Mouse (Mus musculus): ENCODE results near the gene Pou2f2. TPM values are rescaled to one million over a fixed set of nuclear protein-coding genes. Genes with fewer than 3 reads are reported as not detected.

Pou2f2 gene
- polyA plus RNA-seq, 2 experiments: 0.55 to 1.3 TPM

DNA sequence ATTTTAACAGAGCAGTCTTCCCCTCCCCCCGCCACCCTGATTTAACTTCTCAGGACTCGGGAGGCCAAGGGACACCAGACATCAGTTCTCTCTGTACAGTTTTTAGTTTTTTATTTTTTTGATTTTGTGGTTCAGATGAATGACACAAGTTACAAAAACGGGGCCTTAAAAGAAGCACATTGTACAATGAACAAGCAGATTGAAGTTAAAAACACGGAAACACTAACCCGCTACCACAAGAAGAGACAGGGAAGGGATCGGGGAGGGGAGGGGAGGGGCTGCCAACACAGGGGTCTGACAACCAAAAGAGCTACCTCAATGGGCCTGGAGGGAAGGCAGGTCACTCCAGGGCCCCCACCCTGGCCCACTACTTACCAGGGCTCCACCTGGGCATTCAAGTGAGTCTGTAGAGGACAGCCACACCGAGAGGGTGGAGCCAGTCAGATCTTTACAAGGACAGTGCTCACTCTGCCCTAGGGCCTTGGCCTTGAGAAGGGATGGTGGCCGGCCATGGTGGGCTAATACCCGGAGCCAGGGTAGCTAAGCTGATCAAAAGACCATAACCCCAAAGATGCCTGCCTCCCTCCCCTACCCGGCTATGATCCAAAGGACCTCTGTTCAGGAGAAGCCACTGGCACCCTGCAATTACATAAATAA is 92.1 kb downstream of the Pou2f2 start:
- Histone ChIP-seq H3K4me3 (replicated peaks; ENCODE audit: low read length) (no peak overlapping the region), H3K9ac (ENCODE audit: low read depth, low read length, severe bottlenecking) (no peak overlapping the region), H3K4me2 (replicated peaks; ENCODE audit: low read depth, low read length, severe bottlenecking) (no peak overlapping the region), H3K4me1 (ENCODE audit: control insufficient read depth, insufficient read depth, low read length) (no peaks in the 10 kb centered on the region), H3K27me3 (ENCODE audit: control insufficient read depth, insufficient read depth, low read length) (no peaks in the 10 kb centered on the region), H3K27ac (replicated peaks; ENCODE audit: low read depth, low read length) (no peak overlapping the region), H3K9me3 (ENCODE audit: control insufficient read depth, low read length) (no peaks in the 10 kb centered on the region), H3K36me3 (ENCODE audit: control insufficient read depth, insufficient read depth, low read length) (peaks cover 35% of the 10 kb centered on the region)
- no peak for DNase-seq (ENCODE audit: low spot score)
- no peak for ATAC-seq (ENCODE audit: low FRiP score, low read depth)
- no peak for TF ChIP-seq POLR2A (IDR thresholded peaks at IDR 0.05; ENCODE audit: borderline replicate concordance, extremely low read depth, insufficient read depth, insufficient read length)
- 66% methylated on average over 10 of the region's 10 CpGs for WGBS

DNA sequence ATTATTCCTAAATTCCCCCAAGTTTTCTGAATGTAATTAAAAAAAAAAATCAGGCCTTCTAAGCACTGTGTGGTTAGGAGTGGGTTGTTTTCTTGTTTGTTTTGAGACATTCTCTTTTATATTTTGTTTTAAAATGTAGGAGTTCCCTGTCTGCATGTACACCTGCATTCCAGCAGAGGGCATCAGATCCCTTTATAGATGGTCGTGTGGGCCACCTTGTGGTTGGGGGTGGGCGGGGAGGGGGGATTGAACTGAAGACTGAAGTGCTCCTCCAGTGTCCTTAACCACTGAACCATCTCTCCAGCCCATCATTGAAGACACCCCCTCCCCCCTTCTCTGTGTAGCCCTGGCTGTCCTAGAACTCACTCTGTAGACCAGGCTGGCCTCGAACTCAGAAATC is 92.9 kb downstream of the Pou2f2 start:
- Histone ChIP-seq H3K27ac (replicated peaks; ENCODE audit: low read depth, low read length) (no peak overlapping the region), H3K4me3 (replicated peaks; ENCODE audit: low read length) (no peak overlapping the region), H3K9ac (ENCODE audit: low read depth, low read length, severe bottlenecking) (no peak overlapping the region), H3K4me1 (ENCODE audit: control insufficient read depth, insufficient read depth, low read length) (no peaks in the 10 kb centered on the region), H3K4me2 (replicated peaks; ENCODE audit: low read depth, low read length, severe bottlenecking) (no peak overlapping the region), H3K36me3 (ENCODE audit: control insufficient read depth, insufficient read depth, low read length) (peaks cover 42% of the 10 kb centered on the region), H3K27me3 (ENCODE audit: control insufficient read depth, insufficient read depth, low read length) (no peaks in the 10 kb centered on the region), H3K9me3 (ENCODE audit: control insufficient read depth, low read length) (no peaks in the 10 kb centered on the region)
- TF ChIP-seq POLR2A (IDR thresholded peaks at IDR 0.05; ENCODE audit: borderline replicate concordance, extremely low read depth, insufficient read depth, insufficient read length): no peak
- DNase-seq (ENCODE audit: low spot score): no peak
- ATAC-seq (ENCODE audit: low FRiP score, low read depth): no peak
- WGBS: 53% methylated on average over 3 of the region's 3 CpGs

- H3K9ac ChIP-seq (ENCODE audit: low read depth, low read length, severe bottlenecking): no peak overlapping the region
- H3K27ac ChIP-seq (replicated peaks; ENCODE audit: low read depth, low read length): no peak overlapping the region
- H3K9me3 ChIP-seq (ENCODE audit: control insufficient read depth, low read length): no peaks in the 10 kb centered on the region
- H3K27me3 ChIP-seq (ENCODE audit: control insufficient read depth, insufficient read depth, low read length): no peaks in the 10 kb centered on the region
- no peaks in the 10 kb centered on the region for H3K4me1 ChIP-seq (ENCODE audit: control insufficient read depth, insufficient read depth, low read length)
- DNase-seq (ENCODE audit: low spot score) (no peak), ATAC-seq (ENCODE audit: low FRiP score, low read depth) (no peak)
- no peak overlapping the region for H3K4me3 ChIP-seq (replicated peaks; ENCODE audit: low read length)
- H3K4me2 ChIP-seq (replicated peaks; ENCODE audit: low read depth, low read length, severe bottlenecking): no peak overlapping the region
- peaks cover 62% of the 10 kb centered on the region for H3K36me3 ChIP-seq (ENCODE audit: control insufficient read depth, insufficient read depth, low read length)
- WGBS: 88% methylated on average over 5 of the region's 5 CpGs
- no peak for TF ChIP-seq POLR2A (IDR thresholded peaks at IDR 0.05; ENCODE audit: borderline replicate concordance, extremely low read depth, insufficient read depth, insufficient read length)
These were observed 94.9 kb downstream of the Pou2f2 start for GRCm38 (mm10) chr7:25084621-25085020.

DNA sequence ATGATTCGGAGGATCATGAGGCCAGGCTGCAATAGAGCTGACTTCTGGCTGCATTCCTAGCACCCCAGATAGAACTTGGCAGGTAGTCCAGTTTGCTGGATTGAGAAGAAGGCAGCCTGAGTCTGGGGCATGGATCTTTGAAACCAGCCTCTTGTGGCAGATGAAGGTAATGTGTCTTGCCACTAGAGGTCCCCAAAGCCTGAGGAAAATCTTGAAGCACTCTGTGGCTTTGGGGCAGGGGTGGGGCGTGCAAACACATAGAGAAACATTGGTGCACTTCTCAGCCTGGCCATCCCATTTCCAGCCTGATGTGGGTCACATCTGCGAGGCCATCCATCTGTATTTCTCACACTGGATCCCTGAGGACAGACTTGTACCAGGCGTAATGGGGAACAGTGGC is 97.0 kb downstream of the Pou2f2 start:
- no peak for DNase-seq (ENCODE audit: low spot score)
- TF ChIP-seq POLR2A (IDR thresholded peaks at IDR 0.05; ENCODE audit: borderline replicate concordance, extremely low read depth, insufficient read depth, insufficient read length): no peak
- WGBS: 85% methylated on average over 4 of the region's 4 CpGs

GRCm38 (mm10) chr7:25080431-25080830 is 99.1 kb downstream of the Pou2f2 start:
- H3K4me1 ChIP-seq (ENCODE audit: control insufficient read depth, insufficient read depth, low read length): peaks cover 11% of the 10 kb centered on the region
- no peak overlapping the region for H3K4me2 ChIP-seq (replicated peaks; ENCODE audit: low read depth, low read length, severe bottlenecking)
- no peak for ATAC-seq (ENCODE audit: low FRiP score, low read depth)
- H3K27ac ChIP-seq (replicated peaks; ENCODE audit: low read depth, low read length): no peak overlapping the region
- no peak for TF ChIP-seq POLR2A (IDR thresholded peaks at IDR 0.05; ENCODE audit: borderline replicate concordance, extremely low read depth, insufficient read depth, insufficient read length)
- no peak overlapping the region for H3K9ac ChIP-seq (ENCODE audit: low read depth, low read length, severe bottlenecking)
- no peaks in the 10 kb centered on the region for H3K27me3 ChIP-seq (ENCODE audit: control insufficient read depth, insufficient read depth, low read length)
- no peaks in the 10 kb centered on the region for H3K9me3 ChIP-seq (ENCODE audit: control insufficient read depth, low read length)
- H3K36me3 ChIP-seq (ENCODE audit: control insufficient read depth, insufficient read depth, low read length): peaks cover 62% of the 10 kb centered on the region
- no peak overlapping the region for H3K4me3 ChIP-seq (replicated peaks; ENCODE audit: low read length)
- 90% methylated on average over 13 of the region's 13 CpGs for WGBS
- DNase-seq (ENCODE audit: low spot score): no peak

More for the DNA sequence above, 97.0 kb downstream of the Pou2f2 start:
- Histone ChIP-seq H3K4me3 (replicated peaks; ENCODE audit: low read length) (no peak overlapping the region), H3K27me3 (ENCODE audit: control insufficient read depth, insufficient read depth, low read length) (no peaks in the 10 kb centered on the region), H3K9ac (ENCODE audit: low read depth, low read length, severe bottlenecking) (no peak overlapping the region), H3K36me3 (ENCODE audit: control insufficient read depth, insufficient read depth, low read length) (peaks cover 67% of the 10 kb centered on the region), H3K4me2 (replicated peaks; ENCODE audit: low read depth, low read length, severe bottlenecking) (no peak overlapping the region), H3K27ac (replicated peaks; ENCODE audit: low read depth, low read length) (no peak overlapping the region), H3K4me1 (ENCODE audit: control insufficient read depth, insufficient read depth, low read length) (peaks cover 11% of the 10 kb centered on the region), H3K9me3 (ENCODE audit: control insufficient read depth, low read length) (no peaks in the 10 kb centered on the region)
- no peak for ATAC-seq (ENCODE audit: low FRiP score, low read depth)

Measured in limb, embryonic 14.5 days (tissue).